Mouse (Mus musculus) brain, embryonic 14.5 days (tissue): ENCODE measurements around the gene Foxk2.

ENCODE experiments used
- CTCF ChIP-seq: fragments of 200-500 bp; IDR thresholded peaks from 2 replicates; pipeline ENCODE4 v1.5.1; 2012; ENCODE audit warnings: inconsistent platforms, mild to moderate bottlenecking, moderate library complexity, borderline replicate concordance; ENCODE audit not compliant: insufficient read depth, insufficient read length; ENCODE audit errors: extremely low read depth
- POLR2A ChIP-seq: fragments of 200-500 bp; IDR thresholded peaks from 2 replicates; pipeline ENCODE4 v1.6.1; 2012; ENCODE audit warnings: mild to moderate bottlenecking, inconsistent platforms, borderline replicate concordance; ENCODE audit not compliant: poor library complexity, insufficient read depth, insufficient read length, severe bottlenecking; ENCODE audit errors: extremely low read depth

- no peak for TF ChIP-seq CTCF
- TF ChIP-seq POLR2A = no peak
These were observed 40.5 kb downstream of the Foxk2 start for GRCm38 (mm10) chr11:121300265-121300664.
